Mouse (Mus musculus): ENCODE data around the gene Agtpbp1. TPM values are rescaled to one million over a fixed set of nuclear protein-coding genes. Genes with fewer than 3 reads are reported as not detected.

The Agtpbp1 gene
- polyA plus RNA-seq, 1 experiment from 2014 or later, result 33.5 TPM

DNA sequence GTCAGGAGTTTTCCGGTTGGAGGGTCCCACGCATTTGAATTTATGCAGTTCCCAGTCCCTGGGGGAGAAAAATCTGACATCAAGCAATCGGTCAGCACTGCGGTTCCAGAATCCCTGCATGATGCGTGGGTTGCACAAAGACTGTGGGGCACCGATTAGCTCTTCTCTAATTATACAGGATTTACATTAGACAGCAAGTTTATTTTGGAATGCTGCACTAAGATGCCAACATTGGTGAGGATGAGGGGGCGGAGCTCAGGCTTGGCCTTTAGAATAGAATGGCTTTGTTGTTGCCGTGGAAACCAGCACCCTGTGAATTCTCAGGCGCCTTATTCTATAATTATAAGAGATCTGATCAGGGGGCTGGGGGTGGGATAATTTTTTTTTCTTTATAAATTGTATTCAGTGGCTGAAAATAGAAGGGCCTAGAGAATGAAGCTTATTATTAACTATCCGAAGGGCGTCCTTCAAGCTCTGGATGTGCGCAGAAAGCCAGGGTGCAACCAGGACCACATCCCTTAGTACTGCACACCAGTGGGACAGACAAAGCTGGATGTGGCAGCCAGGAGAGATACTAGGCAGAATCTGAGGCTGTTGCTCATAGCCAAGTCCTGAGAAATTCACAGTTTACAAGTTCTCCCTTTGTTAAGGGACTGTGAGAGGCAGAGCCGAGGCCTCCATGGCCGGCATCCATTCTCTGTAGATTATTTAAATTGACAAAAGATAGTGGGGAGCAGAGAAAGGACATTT, 182.8 kb downstream of the Agtpbp1 start:
- no peak overlapping the region for H3K9ac ChIP-seq (ENCODE audit: low read length)
- H3K27ac ChIP-seq (ENCODE audit: low read depth, low read length), result no peak overlapping the region
- H3K36me3 ChIP-seq (ENCODE audit: control insufficient read depth, insufficient read depth, low read length), result no peaks in the 10 kb centered on the region
- H3K4me3 ChIP-seq (ENCODE audit: low read depth, low read length), result no peak overlapping the region
- no peak overlapping the region for H3K4me2 ChIP-seq (ENCODE audit: low read depth)
- no peaks in the 10 kb centered on the region for H3K4me1 ChIP-seq (ENCODE audit: control insufficient read depth, insufficient read depth, low read length)
- DNase-seq (ENCODE audit: low spot score) (peak; percentile 35), ATAC-seq (ENCODE audit: insufficient read depth, low FRiP score, low TSS enrichment) (no peak)
- 83% methylated on average over 14 of the region's 14 CpGs for WGBS
- H3K9me3 ChIP-seq (ENCODE audit: control insufficient read depth, low read length), result no peaks in the 10 kb centered on the region
- no peaks in the 10 kb centered on the region for H3K27me3 ChIP-seq (ENCODE audit: control insufficient read depth, insufficient read depth, low read length)

GRCm38 (mm10) chr13:59397571-59397970, 187.5 kb downstream of the Agtpbp1 start:
- DNase-seq (ENCODE audit: low spot score) (peak; percentile 66), ATAC-seq (ENCODE audit: insufficient read depth, low FRiP score, low TSS enrichment) (no peak)
- Histone ChIP-seq H3K4me1 (ENCODE audit: control insufficient read depth, insufficient read depth, low read length) (no peaks in the 10 kb centered on the region), H3K27me3 (ENCODE audit: control insufficient read depth, insufficient read depth, low read length) (no peaks in the 10 kb centered on the region), H3K36me3 (ENCODE audit: control insufficient read depth, insufficient read depth, low read length) (no peaks in the 10 kb centered on the region), H3K9ac (ENCODE audit: low read length) (no peak overlapping the region), H3K4me2 (ENCODE audit: low read depth) (no peak overlapping the region), H3K27ac (ENCODE audit: low read depth, low read length) (no peak overlapping the region), H3K4me3 (ENCODE audit: low read depth, low read length) (no peak overlapping the region), H3K9me3 (ENCODE audit: control insufficient read depth, low read length) (no peaks in the 10 kb centered on the region)
- 32% methylated on average over 3 of the region's 3 CpGs for WGBS

Other genes with a start within 250 kb of the Agtpbp1 start
- 115 and 118 TPM in 2 replicates for gene Naa35, start within 50 bp of the Agtpbp1 start, polyA plus RNA-seq (2014; fragmentation: Nextera tagmentation; extraction: Ambion mirVana)
- 138 and 142 TPM in 2 replicates for gene Golm1, start 90.6 kb upstream of the Agtpbp1 start, polyA plus RNA-seq (2014; fragmentation: Nextera tagmentation; extraction: Ambion mirVana)
- gene 4921517D22Rik, start 108.9 kb upstream of the Agtpbp1 start, polyA plus RNA-seq (2014; fragmentation: Nextera tagmentation; extraction: Ambion mirVana), result not detected in 2 replicates
- gene Spata31d1a, start 125.1 kb upstream of the Agtpbp1 start, polyA plus RNA-seq (2014; fragmentation: Nextera tagmentation; extraction: Ambion mirVana), result 0.04 TPM in 1 of 2 replicates, not detected in the other
- not detected in 2 replicates for gene Spata31d1b, start 127.1 kb upstream of the Agtpbp1 start, polyA plus RNA-seq (2014; fragmentation: Nextera tagmentation; extraction: Ambion mirVana)
- not detected in 2 replicates for gene Spata31d1d, start 146.5 kb upstream of the Agtpbp1 start, polyA plus RNA-seq (2014; fragmentation: Nextera tagmentation; extraction: Ambion mirVana)
- 0.09 TPM in 2 replicates for gene 1700014D04Rik, start 161.5 kb upstream of the Agtpbp1 start, polyA plus RNA-seq (2014; fragmentation: Nextera tagmentation; extraction: Ambion mirVana)
- 131 and 132 TPM in 2 replicates for gene Isca1, start 184.6 kb upstream of the Agtpbp1 start, polyA plus RNA-seq (2014; fragmentation: Nextera tagmentation; extraction: Ambion mirVana)
- gene Gm49354, start 197.0 kb upstream of the Agtpbp1 start, polyA plus RNA-seq (2014; fragmentation: Nextera tagmentation; extraction: Ambion mirVana), result not detected in 2 replicates
- 51.8 and 53.4 TPM in 2 replicates for gene Tut7, start 237.9 kb upstream of the Agtpbp1 start, polyA plus RNA-seq (2014; fragmentation: Nextera tagmentation; extraction: Ambion mirVana)

Data from neural tube, embryonic 11.5 days (tissue).